Mouse (Mus musculus): ENCODE results near the gene Vmn2r86. TPM values are rescaled to one million over a fixed set of nuclear protein-coding genes. Genes with fewer than 3 reads are reported as not detected.
"Not testable (repeated sequence)": the region's sequence is repeated elsewhere in the genome, so short reads cannot be mapped to it uniquely, and the experiment has no call there.

Vmn2r86 gene
- polyA plus RNA-seq, 1 experiment = not detected

GRCm38 (mm10) chr10:130420401-130420800 is 35.4 kb downstream of the Vmn2r86 start:
- no peak overlapping the region for H3K4me3 ChIP-seq (ENCODE audit: extremely low read depth, insufficient read depth, insufficient read length)
- 89% methylated on average over 3 of the region's 3 CpGs for WGBS
- H3K36me3 ChIP-seq (ENCODE audit: control insufficient read depth, insufficient read depth, low read length) = no peaks in the 10 kb centered on the region
- no peaks in the 10 kb centered on the region for H3K27me3 ChIP-seq (ENCODE audit: control insufficient read depth, insufficient read depth, low read length)
- DNase-seq (ENCODE audit: low read depth in 1 of 2, low spot score in 2 of 2) = no peak
- H3K27ac ChIP-seq (ENCODE audit: insufficient read depth, low read length) = no peak overlapping the region
- TF ChIP-seq CTCF (IDR thresholded peaks at IDR 0.05; ENCODE audit: extremely low read depth, insufficient read depth, insufficient read length, insufficient replicate concordance) = no peak
- TF ChIP-seq POLR2A (IDR thresholded peaks at IDR 0.05; ENCODE audit: low read depth, low read length) = no peak
- H3K4me1 ChIP-seq (ENCODE audit: control insufficient read depth, insufficient read depth, insufficient read length) = no peaks in the 10 kb centered on the region

DNA sequence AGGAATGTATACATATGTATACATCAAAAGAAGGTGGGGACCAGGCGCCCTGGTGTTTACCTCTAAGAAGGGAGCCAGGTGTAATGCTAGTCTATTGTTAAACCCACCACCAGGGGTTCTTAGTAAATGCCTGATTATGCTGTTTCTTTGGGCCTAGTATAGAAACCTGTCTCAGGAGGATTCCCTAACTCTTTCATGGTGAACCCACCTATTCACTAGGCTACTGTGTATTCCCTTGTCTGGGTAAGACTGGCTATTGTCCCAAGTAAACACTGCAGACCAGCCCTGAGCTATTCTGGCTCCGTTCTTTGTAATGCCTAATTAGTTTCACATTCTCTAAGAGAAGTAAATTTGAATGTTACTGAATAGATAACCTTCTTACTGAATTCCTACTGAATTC is 35.9 kb downstream of the Vmn2r86 start:
- H3K27ac ChIP-seq (ENCODE audit: insufficient read depth, low read length); H3K4me3 ChIP-seq (ENCODE audit: extremely low read depth, insufficient read depth, insufficient read length); H3K36me3 ChIP-seq (ENCODE audit: control insufficient read depth, insufficient read depth, low read length); DNase-seq (ENCODE audit: low read depth in 1 of 2, low spot score in 2 of 2); H3K27me3 ChIP-seq (ENCODE audit: control insufficient read depth, insufficient read depth, low read length); H3K4me1 ChIP-seq (ENCODE audit: control insufficient read depth, insufficient read depth, insufficient read length): not testable (repeated sequence)
- WGBS = 80% methylated on average over 2 of the region's 2 CpGs

DNA sequence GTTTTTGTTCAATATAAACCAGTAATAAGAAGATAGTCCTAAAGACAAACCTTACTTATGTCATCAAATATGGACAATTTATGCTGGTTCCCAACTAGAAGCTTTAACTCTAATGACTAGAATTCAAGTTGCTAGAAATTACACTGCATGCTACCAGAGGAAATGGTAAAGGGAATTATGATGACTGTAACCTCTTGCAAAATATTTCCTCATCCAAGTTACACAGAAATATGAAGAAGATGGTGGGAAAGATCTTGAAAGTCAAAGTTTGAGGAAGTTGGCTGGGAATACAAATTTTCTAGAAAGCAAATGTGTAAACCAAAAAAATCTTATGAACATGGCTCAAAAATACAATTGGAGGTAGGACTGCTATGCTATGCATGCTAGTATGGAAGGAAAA is 39.5 kb downstream of the Vmn2r86 start:
- H3K4me3 ChIP-seq (ENCODE audit: extremely low read depth, insufficient read depth, insufficient read length); H3K27me3 ChIP-seq (ENCODE audit: control insufficient read depth, insufficient read depth, low read length); H3K4me1 ChIP-seq (ENCODE audit: control insufficient read depth, insufficient read depth, insufficient read length); DNase-seq (ENCODE audit: low read depth in 1 of 2, low spot score in 2 of 2); H3K36me3 ChIP-seq (ENCODE audit: control insufficient read depth, insufficient read depth, low read length); H3K27ac ChIP-seq (ENCODE audit: insufficient read depth, low read length): not testable (repeated sequence)

DNA sequence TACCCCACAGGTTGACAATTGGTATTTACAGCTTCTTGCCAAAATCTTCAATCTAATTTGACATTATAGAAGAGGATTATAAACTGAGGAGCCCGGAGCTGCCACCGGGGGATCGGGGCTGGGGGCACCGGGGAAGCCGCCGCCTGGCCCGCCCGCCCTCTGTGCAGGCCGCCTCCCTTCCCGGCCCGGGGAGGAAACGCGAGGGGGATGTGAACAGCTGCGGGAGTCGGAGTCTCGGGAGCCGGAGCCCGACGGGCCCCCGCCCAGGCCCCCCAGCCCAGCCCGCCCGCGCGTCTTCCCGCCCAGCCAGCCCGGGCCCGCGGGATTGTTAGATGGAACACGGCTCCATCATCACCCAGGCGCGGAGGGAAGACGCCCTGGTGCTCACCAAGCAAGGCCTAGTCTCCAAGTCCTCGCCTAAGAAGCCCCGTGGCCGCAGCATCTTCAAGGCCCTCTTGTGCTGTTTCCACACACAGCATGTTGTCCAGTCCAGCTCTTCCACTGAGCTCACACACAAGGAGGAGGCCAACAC is 43.6 kb downstream of the Vmn2r86 start:
- not testable (repeated sequence) for H3K4me1 ChIP-seq (ENCODE audit: control insufficient read depth, insufficient read depth, insufficient read length); H3K27ac ChIP-seq (ENCODE audit: insufficient read depth, low read length); H3K27me3 ChIP-seq (ENCODE audit: control insufficient read depth, insufficient read depth, low read length); H3K4me3 ChIP-seq (ENCODE audit: extremely low read depth, insufficient read depth, insufficient read length); H3K36me3 ChIP-seq (ENCODE audit: control insufficient read depth, insufficient read depth, low read length); DNase-seq (ENCODE audit: low read depth in 1 of 2, low spot score in 2 of 2)
- 79% methylated on average over 29 of the region's 35 CpGs for WGBS

- TF ChIP-seq POLR2A (IDR thresholded peaks at IDR 0.05; ENCODE audit: low read depth, low read length) = no peak
- TF ChIP-seq CTCF (IDR thresholded peaks at IDR 0.05; ENCODE audit: extremely low read depth, insufficient read depth, insufficient read length, insufficient replicate concordance) = no peak
- no peak within 1 kb of the TSS for H3K27ac ChIP-seq (ENCODE audit: insufficient read depth, low read length)
- H3K36me3 ChIP-seq (ENCODE audit: control insufficient read depth, insufficient read depth, low read length) = no peaks in the 10 kb centered on the region
- no peaks in the 10 kb centered on the region for H3K27me3 ChIP-seq (ENCODE audit: control insufficient read depth, insufficient read depth, low read length)
- no peaks in the 10 kb centered on the region for H3K4me1 ChIP-seq (ENCODE audit: control insufficient read depth, insufficient read depth, insufficient read length)
- no peak within 1 kb of the TSS for H3K4me3 ChIP-seq (ENCODE audit: extremely low read depth, insufficient read depth, insufficient read length)
- DNase-seq (ENCODE audit: low read depth in 1 of 2, low spot score in 2 of 2) = no peak
Measured at GRCm38 (mm10) chr10:130394232-130394631, 61.6 kb downstream of the Vmn2r86 start, which contains the start of gene Vmn2r84. Gene Vmn2r84, minus strand, starts transcription at chr10:130394332.

Other genes with a start within 250 kb of the Vmn2r86 start
- not detected in 2 replicates for gene Olfr827, start 241.6 kb downstream of the Vmn2r86 start, polyA plus RNA-seq (2012; rRNA removed)
- gene Neurod4, start 175.8 kb downstream of the Vmn2r86 start, polyA plus RNA-seq (2012; rRNA removed) = 0.04 TPM in 2 replicates
- gene Tespa1, start 133.2 kb downstream of the Vmn2r86 start, polyA plus RNA-seq (2012; rRNA removed) = 10.3 and 10.8 TPM in 2 replicates
- not detected in 2 replicates for gene Vmn2r84, start 61.7 kb downstream of the Vmn2r86 start, polyA plus RNA-seq (2012; rRNA removed)
- not detected in 2 replicates for gene Vmn2r85, start 26.3 kb downstream of the Vmn2r86 start, polyA plus RNA-seq (2012; rRNA removed)
- not detected in 2 replicates for gene Vmn2r87, start 41.3 kb upstream of the Vmn2r86 start, polyA plus RNA-seq (2012; rRNA removed)